In genomic region chr4:97827115-97827514, GRCm38 (mm10) we compare ENCODE assay signal across 17 mouse cellular contexts. TPM values are rescaled to one million over a fixed set of nuclear protein-coding genes. Genes with fewer than 3 reads are reported as not detected.
DNase-seq lines count a peak whose midpoint lies in the region; ATAC-seq and TF ChIP-seq lines count a peak whose summit lies in the region.
"Had no signal": no experiment of that assay in that cellular context is flagged by ENCODE, and none has a peak within 500 bp of the region (broad histone marks: within the 10 kb centered on the region; RNA-seq: fewer than 3 reads in every experiment).

No protein-coding gene starts in this region.

- no peak overlapping the region for H3K4me2 ChIP-seq in heart, embryonic 11.5 days
- no peak overlapping the region for H3K4me2 ChIP-seq in midbrain, embryonic 12.5 days (replicated peaks)
- no peak overlapping the region for H3K4me2 ChIP-seq in midbrain, postnatal 0 days (ENCODE audit: low read depth, low read length, poor library complexity, severe bottlenecking)
- 0 out of 2 replicates have a peak overlapping the region, but pooled peaks have one; percentile 2 for H3K4me2 ChIP-seq in forebrain, embryonic 12.5 days
- H3K4me2 ChIP-seq: lung, embryonic 15.5 days; stomach, embryonic 15.5 days had no signal

- DNase-seq in heart, postnatal 36 days: no peak
- DNase-seq in midbrain, postnatal 0 days (ENCODE audit: low spot score): no peak
- no peak for DNase-seq in urinary bladder, adult 18-20 months (ENCODE audit: low spot score in 2 of 2)
- no peak for DNase-seq in adrenal gland, adult 18-20 months (ENCODE audit: low spot score in 2 of 2)
- DNase-seq: adrenal gland, adult 2 months; kidney, postnatal 36 days; right cerebral cortex, postnatal 14 days had no signal

- H3K9me3 ChIP-seq in heart, embryonic 11.5 days (replicated peaks; ENCODE audit: control insufficient read depth, low read length): no peaks in the 10 kb centered on the region
- no peaks in the 10 kb centered on the region for H3K9me3 ChIP-seq in midbrain, embryonic 12.5 days
- no peaks in the 10 kb centered on the region for H3K9me3 ChIP-seq in midbrain, postnatal 0 days (ENCODE audit: low read length)
- H3K9me3 ChIP-seq in forebrain, embryonic 12.5 days: no peaks in the 10 kb centered on the region
- H3K9me3 ChIP-seq: lung, embryonic 15.5 days; stomach, embryonic 15.5 days had no signal

- H3K27me3 ChIP-seq in heart, embryonic 11.5 days (ENCODE audit: control insufficient read depth, insufficient read depth, low read length): no peaks in the 10 kb centered on the region
- peaks cover 50% of the 10 kb centered on the region for H3K27me3 ChIP-seq in midbrain, embryonic 12.5 days
- H3K27me3 ChIP-seq in midbrain, postnatal 0 days (ENCODE audit: insufficient read depth, low read length): no peaks in the 10 kb centered on the region
- H3K27me3 ChIP-seq in forebrain, embryonic 12.5 days: no peaks in the 10 kb centered on the region
- H3K27me3 ChIP-seq: lung, embryonic 15.5 days; stomach, embryonic 15.5 days had no signal

- no peak for TF ChIP-seq CTCF in midbrain, postnatal 0 days (IDR thresholded peaks at IDR 0.05)

- intact Hi-C loops in heart, postnatal 36 days (cut with DNase I): no loop called here

- no peaks in the 10 kb centered on the region for H3K36me3 ChIP-seq in heart, embryonic 11.5 days (ENCODE audit: control insufficient read depth, insufficient read depth, low read length)
- H3K36me3 ChIP-seq in midbrain, embryonic 12.5 days: no peaks in the 10 kb centered on the region
- no peaks in the 10 kb centered on the region for H3K36me3 ChIP-seq in midbrain, postnatal 0 days (ENCODE audit: insufficient read depth, low read length)
- H3K36me3 ChIP-seq in forebrain, embryonic 12.5 days (replicated peaks): no peaks in the 10 kb centered on the region
- H3K36me3 ChIP-seq: lung, embryonic 15.5 days; stomach, embryonic 15.5 days had no signal

- H3K4me3 ChIP-seq in heart, embryonic 11.5 days (ENCODE audit: low read depth, low read length): no peak overlapping the region
- no peak overlapping the region for H3K4me3 ChIP-seq in midbrain, embryonic 12.5 days
- H3K4me3 ChIP-seq in midbrain, postnatal 0 days (ENCODE audit: low read depth, low read length): no peak overlapping the region
- H3K4me3 ChIP-seq in forebrain, embryonic 12.5 days (replicated peaks): no peak overlapping the region
- H3K4me3 ChIP-seq: left cerebral cortex, adult 2 months; lung, embryonic 15.5 days; stomach, embryonic 15.5 days had no signal

- H3K27ac ChIP-seq in heart, embryonic 11.5 days (ENCODE audit: low read depth, low read length): peak overlapping the region; percentile 54
- H3K27ac ChIP-seq in midbrain, embryonic 12.5 days (replicated peaks): no peak overlapping the region
- H3K27ac ChIP-seq in midbrain, postnatal 0 days (ENCODE audit: low read depth, low read length): no peak overlapping the region
- H3K27ac ChIP-seq in forebrain, embryonic 12.5 days: peak overlapping the region; percentile 63
- H3K27ac ChIP-seq: left cerebral cortex, adult 2 months; lung, embryonic 15.5 days; stomach, embryonic 15.5 days had no signal

- WGBS in heart, embryonic 11.5 days (ENCODE audit: insufficient replicate concordance): 52% methylated on average over 6 of the region's 6 CpGs
- WGBS in midbrain, embryonic 12.5 days: 52% methylated on average over 6 of the region's 6 CpGs
- 46% methylated on average over 6 of the region's 6 CpGs for WGBS in midbrain, postnatal 0 days
- WGBS in forebrain, embryonic 12.5 days: 40% methylated on average over 6 of the region's 6 CpGs

- peaks cover 57% of the 10 kb centered on the region for H3K4me1 ChIP-seq in heart, embryonic 11.5 days (ENCODE audit: control insufficient read depth, insufficient read depth, low read length)
- H3K4me1 ChIP-seq in midbrain, embryonic 12.5 days: peaks cover 58% of the 10 kb centered on the region
- H3K4me1 ChIP-seq in midbrain, postnatal 0 days (ENCODE audit: insufficient read depth, low read length): 0 out of 2 replicates have a peak, but pooled peaks cover 4% of the 10 kb centered on the region
- H3K4me1 ChIP-seq in forebrain, embryonic 12.5 days: peaks cover 49% of the 10 kb centered on the region

- no peak overlapping the region for H3K9ac ChIP-seq in heart, embryonic 11.5 days (ENCODE audit: low read depth, low read length)
- H3K9ac ChIP-seq in midbrain, embryonic 12.5 days (replicated peaks): no peak overlapping the region
- no peak overlapping the region for H3K9ac ChIP-seq in midbrain, postnatal 0 days (replicated peaks; ENCODE audit: low read length, poor library complexity, severe bottlenecking)
- H3K9ac ChIP-seq in forebrain, embryonic 12.5 days: no peak overlapping the region
- H3K9ac ChIP-seq: lung, embryonic 15.5 days; stomach, embryonic 15.5 days had no signal

- no peak for ATAC-seq in heart, embryonic 11.5 days (replicated peaks; ENCODE audit: insufficient number of reproducible peaks, low FRiP score, low TSS enrichment)
- ATAC-seq in midbrain, embryonic 12.5 days (ENCODE audit: low FRiP score, low read depth): 0 out of 2 replicates have a peak, but pooled peaks have one; percentile 14
- ATAC-seq in midbrain, postnatal 0 days (ENCODE audit: low FRiP score): no peak
- peak; percentile 28; the same call in 1 of the 2 replicates for ATAC-seq in forebrain, embryonic 12.5 days (ENCODE audit: low FRiP score)
- ATAC-seq in megakaryocyte progenitor cell, adult 5-6 weeks (replicated peaks; ENCODE audit: poor library complexity): peak; percentile 32
- ATAC-seq: intestine, embryonic 16.5 days had no signal

RNA-seq across cellular contexts. Expression of gene E130114P18Rik, which starts 49.2 kb away (rescaled TPM):
- polyA plus RNA-seq in heart, embryonic 11.5 days (2014; fragmentation: Nextera tagmentation; extraction: Ambion mirVana): 0.72 and 0.73 TPM in 2 replicates
- total RNA-seq in heart, postnatal 36 days (2021): under 1 TPM in 1 of 2 experiments, not detected in 1; 0.28 TPM
- 11.5 and 16.5 TPM in 2 replicates for polyA plus RNA-seq in midbrain, embryonic 12.5 days (2016; fragmentation: Nextera tagmentation; extraction: Ambion mirVana)
- 8.4 and 13.5 TPM in 2 replicates for total RNA-seq in midbrain, postnatal 0 days (2014; rRNA removed)
- 13.7 and 16.2 TPM in 2 replicates for polyA plus RNA-seq in midbrain, postnatal 0 days (2015; fragmentation: Nextera tagmentation; extraction: Ambion mirVana)
- 50.8 and 52.3 TPM in 2 replicates for polyA plus RNA-seq in forebrain, embryonic 12.5 days (2016; fragmentation: Nextera tagmentation; extraction: Ambion mirVana)
- not detected in 2 replicates for total RNA-seq in megakaryocyte progenitor cell, adult 5-6 weeks (2015)
- total RNA-seq in megakaryocyte progenitor cell, adult 5-6 weeks (2017): not detected in 2 replicates
- under 1 TPM; 0.26 to 0.27 TPM for total RNA-seq in adrenal gland, adult 18-20 months (2021)
- total RNA-seq: adrenal gland, adult 2 months; common myeloid progenitor, adult 5-6 weeks; neutrophil, adult 5-6 weeks had no signal

RNA-seq across cellular contexts. Expression of gene Nfia, which starts 54.6 kb away (rescaled TPM):
- 27.5 and 33.7 TPM in 2 replicates for polyA plus RNA-seq in heart, embryonic 11.5 days (2014; fragmentation: Nextera tagmentation; extraction: Ambion mirVana)
- 100 to 1,000 TPM; 128 to 149 TPM for total RNA-seq in heart, postnatal 36 days (2021)
- polyA plus RNA-seq in midbrain, embryonic 12.5 days (2016; fragmentation: Nextera tagmentation; extraction: Ambion mirVana): 28.5 and 28.6 TPM in 2 replicates
- total RNA-seq in midbrain, postnatal 0 days (2014; rRNA removed): 45.9 and 51.7 TPM in 2 replicates
- 29.9 and 35.7 TPM in 2 replicates for polyA plus RNA-seq in midbrain, postnatal 0 days (2015; fragmentation: Nextera tagmentation; extraction: Ambion mirVana)
- polyA plus RNA-seq in forebrain, embryonic 12.5 days (2016; fragmentation: Nextera tagmentation; extraction: Ambion mirVana): 62.1 and 67.2 TPM in 2 replicates
- 21.5 and 35.1 TPM in 2 replicates for total RNA-seq in megakaryocyte progenitor cell, adult 5-6 weeks (2015)
- total RNA-seq in megakaryocyte progenitor cell, adult 5-6 weeks (2017): 1.5 and 3.9 TPM in 2 replicates
- 100 to 1,000 TPM; 109 to 132 TPM for total RNA-seq in adrenal gland, adult 18-20 months (2021)

Comparison
In these comparisons a context has a peak if more than half of its experiments do, and no peak if none do; other contexts are left out.
1. ATAC-seq: peak in midbrain, embryonic 12.5 days (single experiment), forebrain, embryonic 12.5 days (single experiment) and megakaryocyte progenitor cell, adult 5-6 weeks (single experiment); none in heart, embryonic 11.5 days (single experiment) and midbrain, postnatal 0 days (single experiment).
2. H3K27ac ChIP-seq: peak in heart, embryonic 11.5 days (single experiment) and forebrain, embryonic 12.5 days (single experiment); none in midbrain, embryonic 12.5 days (single experiment) and midbrain, postnatal 0 days (single experiment).